Mouse (Mus musculus) neutrophil, adult 65 days (primary cell): Measurements from ENCODE around the gene Gm4559. TPM values are rescaled to one million over a fixed set of nuclear protein-coding genes. Genes with fewer than 3 reads are reported as not detected.

ENCODE experiments used
- total RNA-seq: library from RNA; stranded (reverse); gene quantifications from 2 replicates; pipeline ENCODE4 v1.2.4, GENCODE M21; 2023

Gm4559 gene
- not detected in 2 replicates for total RNA-seq

DNA sequence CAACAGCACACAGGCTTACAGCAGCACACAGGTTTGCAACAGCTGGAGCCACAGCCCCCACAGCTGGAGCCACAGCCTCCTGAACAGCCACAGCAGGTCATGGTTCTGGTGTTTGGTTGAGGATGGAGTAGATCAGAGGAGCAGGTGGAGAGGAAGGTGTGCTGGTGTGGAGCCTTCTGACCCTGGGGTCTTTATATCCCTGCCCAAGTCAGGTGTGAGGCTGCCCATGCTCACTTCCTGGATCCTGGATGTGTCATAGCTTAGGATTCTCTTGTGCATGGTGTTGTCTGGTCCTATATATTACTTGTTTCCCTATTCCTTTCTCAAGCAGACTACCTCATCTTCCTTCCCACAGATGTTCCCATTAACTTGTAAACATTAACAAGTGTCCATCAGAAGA, at the start of gene Gm4559:
TSS of gene Gm4559 (minus strand) at position 101 of the 400 bp plus-strand sequence.

DNA sequence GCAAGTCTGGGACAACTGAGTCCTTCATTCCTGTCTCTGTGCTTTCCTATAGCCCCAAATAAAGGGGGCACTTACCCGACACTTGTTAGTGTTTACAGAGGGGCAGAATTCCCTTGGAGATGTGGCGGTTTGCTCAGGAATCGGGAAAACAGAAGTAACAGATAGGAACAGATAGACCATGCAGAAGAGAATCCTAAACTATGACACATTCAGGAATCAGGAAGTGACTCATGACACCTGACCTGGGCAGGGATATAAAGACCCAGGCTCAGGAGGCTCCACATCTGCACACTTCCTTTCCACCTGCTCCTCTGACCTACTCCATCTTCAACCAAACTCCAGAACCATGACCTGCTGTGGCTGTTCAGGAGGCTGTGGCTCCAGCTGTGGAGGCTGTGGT, 29.1 kb upstream of the Gm4559 start, which contains the start of gene Krtap5-4:
TSS of gene Krtap5-4 (plus strand) at position 301 of the 400 bp plus-strand sequence.

DNA sequence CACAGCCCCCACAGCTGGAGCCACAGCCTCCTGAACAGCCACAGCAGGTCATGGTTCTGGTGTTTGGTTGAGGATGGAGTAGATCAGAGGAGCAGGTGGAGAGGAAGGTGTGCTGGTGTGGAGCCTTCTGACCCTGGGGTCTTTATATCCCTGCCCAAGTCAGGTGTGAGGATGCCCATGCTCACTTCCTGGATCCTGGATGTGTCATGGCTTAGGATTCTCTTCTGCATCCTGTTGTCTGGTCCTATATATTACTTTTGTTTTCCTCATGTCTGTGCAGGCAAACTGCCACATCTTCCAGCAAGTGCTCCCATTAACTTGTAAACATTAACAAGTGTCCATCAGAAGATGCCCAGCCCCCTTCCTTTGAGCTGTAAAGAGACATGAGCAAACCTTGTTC, 22.9 kb upstream of the Gm4559 start, which contains the start of gene Krtap5-1:
TSS of gene Krtap5-1 (minus strand) at position 101 of the 400 bp plus-strand sequence.

DNA sequence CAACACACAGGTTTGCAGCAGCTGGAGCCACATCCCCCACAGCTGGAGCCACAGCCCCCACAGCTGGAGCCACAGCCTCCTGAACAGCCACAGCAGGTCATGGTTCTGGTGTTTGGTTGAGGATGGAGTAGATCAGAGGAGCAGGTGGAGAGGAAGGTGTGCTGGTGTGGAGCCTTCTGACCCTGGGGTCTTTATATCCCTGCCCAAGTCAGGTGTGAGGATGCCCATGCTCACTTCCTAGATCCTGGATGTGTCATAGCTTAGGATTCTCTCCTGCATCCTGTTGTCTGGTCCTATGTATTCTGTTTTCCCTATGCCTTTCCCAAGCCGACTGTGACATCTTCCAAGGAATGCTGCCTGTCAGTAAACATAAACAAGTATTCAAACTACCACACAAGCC, 15.9 kb downstream of the Gm4559 start, which contains the start of gene Gm2431:
TSS of gene Gm2431 (minus strand) at position 101 of the 400 bp plus-strand sequence.

DNA sequence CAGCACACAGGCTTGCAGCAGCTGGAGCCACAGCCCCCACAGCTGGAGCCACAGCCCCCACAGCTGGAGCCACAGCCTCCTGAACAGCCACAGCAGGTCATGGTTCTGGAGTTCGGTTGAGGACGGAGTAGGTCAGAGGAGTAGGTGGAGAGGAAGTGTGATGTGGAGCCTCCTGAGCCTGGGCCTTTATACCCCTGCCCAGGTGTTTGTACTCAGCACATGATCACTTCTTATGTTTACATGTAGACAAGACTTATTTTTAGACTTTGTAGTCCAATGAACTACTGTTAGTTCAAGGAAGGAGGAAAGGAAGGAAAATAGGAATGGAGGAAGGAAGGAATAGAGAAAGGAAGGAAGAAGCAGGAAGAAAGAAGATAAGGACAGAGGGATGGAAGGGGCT, 33.2 kb downstream of the Gm4559 start, which contains the start of gene Gm40460:
TSS of gene Gm40460 (minus strand) at position 101 of the 400 bp plus-strand sequence.

DNA sequence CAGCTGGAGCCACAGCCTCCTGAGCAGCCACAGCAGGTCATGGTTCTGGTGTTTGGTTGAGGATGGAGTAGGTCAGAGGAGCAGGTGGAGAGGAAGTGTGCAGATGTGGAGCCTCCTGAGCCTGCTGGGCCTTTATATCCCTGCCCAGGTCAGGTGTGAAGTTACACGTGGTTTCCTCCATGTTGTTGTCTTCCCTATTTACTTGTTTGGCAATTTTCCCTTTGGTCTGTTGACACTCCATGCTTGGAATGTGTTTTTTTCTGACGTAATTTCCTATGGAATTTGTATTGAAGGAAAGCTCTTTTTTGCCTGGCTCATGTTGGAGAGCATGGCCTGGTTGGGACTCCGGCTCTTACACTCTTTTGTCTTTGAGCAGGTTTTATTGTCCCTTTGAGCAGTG, 44.3 kb downstream of the Gm4559 start, which contains the start of gene Krtap5-5:
TSS of gene Krtap5-5 (minus strand) at position 101 of the 400 bp plus-strand sequence.

Other genes with a start within 250 kb of the Gm4559 start
- 36.0 and 67.4 TPM in 2 replicates for gene Mob2, start 213.3 kb downstream of the Gm4559 start, total RNA-seq
- 1.3 and 1.5 TPM in 2 replicates for gene Dusp8, start 178.5 kb downstream of the Gm4559 start, total RNA-seq
- not detected in 2 replicates for gene Gm45618, start 153.6 kb downstream of the Gm4559 start, total RNA-seq
- not detected in 2 replicates for gene Gm39115, start 138.3 kb downstream of the Gm4559 start, total RNA-seq
- gene Gm45337, start 129.8 kb downstream of the Gm4559 start, total RNA-seq = not detected in 2 replicates
- gene Gm29735, start 117.2 kb downstream of the Gm4559 start, total RNA-seq = not detected in 2 replicates
- gene Gm4553, start 108.6 kb downstream of the Gm4559 start, total RNA-seq = not detected in 2 replicates
- gene Krtap5-2, start 98.4 kb downstream of the Gm4559 start, total RNA-seq = not detected in 2 replicates
- gene Gm10153, start 84.0 kb downstream of the Gm4559 start, total RNA-seq = not detected in 2 replicates
- not detected in 2 replicates for gene Krtap5-3, start 73.0 kb downstream of the Gm4559 start, total RNA-seq
- gene Gm7579, start 62.5 kb downstream of the Gm4559 start, total RNA-seq = not detected in 2 replicates
- not detected in 2 replicates for gene Krtap5-5, start 44.4 kb downstream of the Gm4559 start, total RNA-seq
- not detected in 2 replicates for gene Gm40460, start 33.3 kb downstream of the Gm4559 start, total RNA-seq
- gene Gm2431, start 16.0 kb downstream of the Gm4559 start, total RNA-seq = not detected in 2 replicates
- not detected in 2 replicates for gene Krtap5-1, start 22.8 kb upstream of the Gm4559 start, total RNA-seq
- not detected in 2 replicates for gene Krtap5-4, start 29.2 kb upstream of the Gm4559 start, total RNA-seq
- gene Ifitm10, start 99.4 kb upstream of the Gm4559 start, total RNA-seq = 13.6 and 13.7 TPM in 2 replicates
- 9.5 TPM in 1 of 2 replicates, not detected in the other for gene Gm49369, start 108.3 kb upstream of the Gm4559 start, total RNA-seq
- gene Ctsd, start 113.7 kb upstream of the Gm4559 start, total RNA-seq = 760 and 974 TPM in 2 replicates
- gene Syt8, start 160.5 kb upstream of the Gm4559 start, total RNA-seq = 5.8 and 7.4 TPM in 2 replicates
- gene Tnni2, start 167.4 kb upstream of the Gm4559 start, total RNA-seq = 4.8 and 8.2 TPM in 2 replicates
- gene Lsp1, start 186.4 kb upstream of the Gm4559 start, total RNA-seq = 1,515 and 1,757 TPM in 2 replicates
- 33.8 and 37.4 TPM in 2 replicates for gene Tnnt3, start 224.5 kb upstream of the Gm4559 start, total RNA-seq